Mouse (Mus musculus): ENCODE results near the gene Prl5a1. TPM values are rescaled to one million over a fixed set of nuclear protein-coding genes. Genes with fewer than 3 reads are reported as not detected.

Gene Prl5a1
- not detected for total RNA-seq (2022)

- DNase-seq (ENCODE audit: low spot score), result no peak
Measured at GRCm38 (mm10) chr13:28142184-28142583, at the start of gene Prl5a1. Prl5a1 (plus strand) TSS chr13:28142484.

GRCm38 (mm10) chr13:28096161-28096560 is 46.1 kb upstream of the Prl5a1 start:
- DNase-seq (ENCODE audit: low spot score), result no peak

DNA sequence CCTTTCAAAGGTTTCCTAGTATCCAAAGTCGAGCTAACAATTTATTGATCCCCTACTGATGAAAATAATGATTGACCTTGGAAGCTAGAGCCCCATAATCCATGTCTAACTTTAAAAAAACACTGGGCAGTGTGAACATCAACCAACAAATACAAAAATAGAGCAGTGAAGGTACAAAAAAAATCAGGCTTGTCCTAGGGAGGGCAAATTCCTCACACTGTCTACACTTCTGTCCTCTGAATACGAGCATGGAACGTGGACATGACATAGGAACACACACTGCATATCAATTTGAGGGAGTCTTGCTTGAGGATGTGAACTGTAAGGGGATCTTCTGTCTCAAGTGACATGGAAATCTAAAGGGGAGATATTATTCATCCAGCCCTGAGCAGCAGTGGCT is 33.7 kb upstream of the Prl5a1 start:
- no peak for DNase-seq (ENCODE audit: low spot score)

- no peak for DNase-seq (ENCODE audit: low spot score)
Measured at GRCm38 (mm10) chr13:28132781-28133180, 9.5 kb upstream of the Prl5a1 start.

- DNase-seq (ENCODE audit: low spot score), result no peak
Measured at GRCm38 (mm10) chr13:28135790-28136189, 6.5 kb upstream of the Prl5a1 start.

Other genes with a start within 250 kb of the Prl5a1 start
- gene Prl4a1, start 126.3 kb upstream of the Prl5a1 start, total RNA-seq (2022), result not detected
- 100 to 1,000 TPM in 1 of 4 experiments, 10 to 100 TPM in 3; 56.5 to 110 (median 69.7) TPM for gene Gm11361, start 115.0 kb downstream of the Prl5a1 start, total RNA-seq (2022)

Measured in heart, adult 8-10 months (tissue).